Mouse (Mus musculus) embryonic facial prominence, embryonic 14.5 days (tissue): Measurements from ENCODE around the gene Armc3. TPM values are rescaled to one million over a fixed set of nuclear protein-coding genes. Genes with fewer than 3 reads are reported as not detected.

Experiments
- ATAC-seq: fragments of 200-750 bp; cut with Nextera tagmentation; 2 replicates; pipeline ENCODE4 v1.8.0; 2017; ENCODE audit warnings: low read depth, moderate number of reproducible peaks, moderate TSS enrichment
- DNase-seq: peaks from one replicate; pipeline ENCODE4 v3.0.0-alpha.2; 2015; ENCODE audit warnings: low spot score
- H3K27ac ChIP-seq: fragments of 300-500 bp; sonication (generic); replicated peaks from 2 replicates; pipeline ENCODE4 v1.5.1; 2014; ENCODE audit warnings: low read depth, mild to moderate bottlenecking, low read length, moderate library complexity
- H3K27me3 ChIP-seq: fragments of 300-500 bp; sonication (generic); replicated peaks from 2 replicates; pipeline ENCODE4 v1.6.1; 2014; ENCODE audit warnings: low read length; ENCODE audit not compliant: control insufficient read depth, insufficient read depth
- H3K36me3 ChIP-seq: fragments of 300-500 bp; sonication (generic); 2 replicates; pipeline ENCODE4 v1.6.1; 2014; ENCODE audit warnings: low read length, mixed read lengths; ENCODE audit not compliant: control insufficient read depth, insufficient read depth
- H3K4me1 ChIP-seq: fragments of 300-500 bp; sonication (generic); 2 replicates; pipeline ENCODE4 v1.6.1; 2014; ENCODE audit warnings: antibody characterized with exemption, low read length; ENCODE audit not compliant: control insufficient read depth, insufficient read depth
- H3K4me2 ChIP-seq: fragments of 300-500 bp; sonication (generic); 2 replicates; pipeline ENCODE4 v1.6.1; 2014; ENCODE audit warnings: low read depth, mild to moderate bottlenecking, low read length, moderate library complexity, mixed read lengths
- H3K4me3 ChIP-seq: fragments of 300-500 bp; sonication (generic); 2 replicates; pipeline ENCODE4 v1.5.1; 2014; ENCODE audit warnings: low read depth, mild to moderate bottlenecking, low read length
- H3K9ac ChIP-seq: fragments of 300-500 bp; sonication (generic); 2 replicates; pipeline ENCODE4 v1.6.1; 2014; ENCODE audit warnings: low read depth, mild to moderate bottlenecking, low read length, moderate library complexity, mixed read lengths
- H3K9me3 ChIP-seq: fragments of 300-500 bp; sonication (generic); 2 replicates; pipeline ENCODE4 v1.6.1; 2016; ENCODE audit warnings: low read length; ENCODE audit not compliant: control insufficient read depth
- WGBS: fragments of 180-500 bp; shearing (Covaris S2); extraction: QIAGEN DNeasy Blood & Tissue Kit; methylation state at CpG from one replicate; pipeline ENCODE4 v1.1.7; 2014; 5-methylcytosine and 5-hydroxymethylcytosine counted together
- polyA plus RNA-seq: library from polyadenylated mRNA; unstranded; fragments of >200 nt; fragmentation: Nextera tagmentation; extraction: Ambion mirVana; gene quantifications from 2 replicates; pipeline ENCODE4 v1.2.1, GENCODE M21; 2014

Gene Armc3
- polyA plus RNA-seq, 1 experiment from 2014 or later, result 1.8 TPM

- no peak for DNase-seq
- H3K36me3 ChIP-seq, result no peaks in the 10 kb centered on the region
- no peaks in the 10 kb centered on the region for H3K9me3 ChIP-seq
- no peak for ATAC-seq
- H3K27me3 ChIP-seq, result no peaks in the 10 kb centered on the region
- no peaks in the 10 kb centered on the region for H3K4me1 ChIP-seq
- no peak overlapping the region for H3K4me3 ChIP-seq
- H3K4me2 ChIP-seq, result no peak overlapping the region
- WGBS, result 82% methylated on average over 6 of the region's 6 CpGs
- no peak overlapping the region for H3K27ac ChIP-seq
- no peak overlapping the region for H3K9ac ChIP-seq
Measured at GRCm38 (mm10) chr2:19260399-19260798, 61.3 kb downstream of the Armc3 start.

- Histone ChIP-seq H3K4me3 (no peak overlapping the region), H3K4me1 (no peaks in the 10 kb centered on the region), H3K27me3 (no peaks in the 10 kb centered on the region), H3K4me2 (no peak overlapping the region), H3K27ac (no peak overlapping the region), H3K9ac (no peak overlapping the region), H3K36me3 (no peaks in the 10 kb centered on the region), H3K9me3 (no peaks in the 10 kb centered on the region)
- WGBS, result 49% methylated on average over 5 of the region's 5 CpGs
- ATAC-seq, result no peak
- DNase-seq, result no peak
Measured at GRCm38 (mm10) chr2:19263375-19263774, 64.3 kb downstream of the Armc3 start.

- WGBS, result 80% methylated on average over 2 of the region's 2 CpGs
- H3K4me1 ChIP-seq, result no peaks in the 10 kb centered on the region
- H3K27me3 ChIP-seq, result no peaks in the 10 kb centered on the region
- H3K27ac ChIP-seq, result no peak overlapping the region
- no peak overlapping the region for H3K4me2 ChIP-seq
- ATAC-seq, result no peak
- no peak for DNase-seq
- no peak overlapping the region for H3K9ac ChIP-seq
- no peak overlapping the region for H3K4me3 ChIP-seq
- H3K9me3 ChIP-seq, result no peaks in the 10 kb centered on the region
- H3K36me3 ChIP-seq, result no peaks in the 10 kb centered on the region
Measured at GRCm38 (mm10) chr2:19265834-19266233, 66.7 kb downstream of the Armc3 start.

- DNase-seq (no peak), ATAC-seq (no peak)
- WGBS, result 68% methylated on average over 2 of the region's 2 CpGs
- no peaks in the 10 kb centered on the region for H3K9me3 ChIP-seq
- H3K36me3 ChIP-seq, result no peaks in the 10 kb centered on the region
- H3K4me3 ChIP-seq, result no peak overlapping the region
- no peaks in the 10 kb centered on the region for H3K27me3 ChIP-seq
- no peaks in the 10 kb centered on the region for H3K4me1 ChIP-seq
- no peak overlapping the region for H3K27ac ChIP-seq
- H3K9ac ChIP-seq, result no peak overlapping the region
- H3K4me2 ChIP-seq, result no peak overlapping the region
Measured at GRCm38 (mm10) chr2:19267396-19267795, 68.3 kb downstream of the Armc3 start.

GRCm38 (mm10) chr2:19269955-19270354, 70.9 kb downstream of the Armc3 start:
- H3K4me1 ChIP-seq, result no peaks in the 10 kb centered on the region
- no peak for DNase-seq
- ATAC-seq, result no peak
- no peak overlapping the region for H3K27ac ChIP-seq
- H3K4me3 ChIP-seq, result no peak overlapping the region
- no peak overlapping the region for H3K4me2 ChIP-seq
- WGBS, result 61% methylated on average over 5 of the region's 5 CpGs
- H3K36me3 ChIP-seq, result no peaks in the 10 kb centered on the region
- no peaks in the 10 kb centered on the region for H3K9me3 ChIP-seq
- H3K9ac ChIP-seq, result no peak overlapping the region
- no peaks in the 10 kb centered on the region for H3K27me3 ChIP-seq

- no peak for ATAC-seq
- WGBS, result 27% methylated on average over 9 of the region's 9 CpGs
Measured at GRCm38 (mm10) chr2:19270709-19271120, 71.6 kb downstream of the Armc3 start.

GRCm38 (mm10) chr2:19274583-19274982, 75.5 kb downstream of the Armc3 start:
- Histone ChIP-seq H3K4me3 (no peak overlapping the region), H3K27me3 (no peaks in the 10 kb centered on the region; the same call in 1 of the 2 replicates), H3K9ac (no peak overlapping the region), H3K36me3 (no peaks in the 10 kb centered on the region), H3K4me1 (no peaks in the 10 kb centered on the region), H3K4me2 (no peak overlapping the region), H3K27ac (no peak overlapping the region), H3K9me3 (no peaks in the 10 kb centered on the region)
- ATAC-seq, result no peak
- peak; percentile 32 for DNase-seq
- 52% methylated on average over 2 of the region's 2 CpGs for WGBS

More at GRCm38 (mm10) chr2:19270709-19271120, 71.6 kb downstream of the Armc3 start:
- no peaks in the 10 kb centered on the region for H3K4me1 ChIP-seq
- H3K4me2 ChIP-seq, result no peak overlapping the region
- no peaks in the 10 kb centered on the region for H3K36me3 ChIP-seq
- DNase-seq, result no peak
- H3K9me3 ChIP-seq, result no peaks in the 10 kb centered on the region
- no peaks in the 10 kb centered on the region for H3K27me3 ChIP-seq
- no peak overlapping the region for H3K27ac ChIP-seq
- no peak overlapping the region for H3K4me3 ChIP-seq
- no peak overlapping the region for H3K9ac ChIP-seq

GRCm38 (mm10) chr2:19275602-19276539, 76.8 kb downstream of the Armc3 start:
- DNase-seq (peak; percentile 93), ATAC-seq (peak; percentile 81)
- peak overlapping the region; percentile 81; the same call in 1 of the 2 replicates for H3K27ac ChIP-seq
- H3K27me3 ChIP-seq, result no peaks in the 10 kb centered on the region; the same call in 1 of the 2 replicates
- 8% methylated on average over 25 of the region's 25 CpGs for WGBS
- H3K9ac ChIP-seq, result peak overlapping the region; percentile 69
- no peaks in the 10 kb centered on the region for H3K4me1 ChIP-seq
- H3K4me2 ChIP-seq, result peak overlapping the region; percentile 79
- H3K9me3 ChIP-seq, result no peaks in the 10 kb centered on the region
- no peaks in the 10 kb centered on the region for H3K36me3 ChIP-seq
- peak overlapping the region; percentile 49 for H3K4me3 ChIP-seq
